Mouse (Mus musculus): Measurements from ENCODE around the gene Hsf4. TPM values are rescaled to one million over a fixed set of nuclear protein-coding genes. Genes with fewer than 3 reads are reported as not detected.

Hsf4 gene
- polyA plus RNA-seq, 1 experiment from 2014 or later, result not detected

- Histone ChIP-seq H3K27me3 (ENCODE audit: control insufficient read depth, insufficient read depth, low read length) (peaks cover 27% of the 10 kb centered on the region), H3K4me1 (ENCODE audit: control insufficient read depth, insufficient read depth, low read length) (peaks cover 8% of the 10 kb centered on the region), H3K36me3 (ENCODE audit: control insufficient read depth, insufficient read depth, low read length) (peaks cover 11% of the 10 kb centered on the region), H3K9me3 (ENCODE audit: control insufficient read depth, low read length) (no peaks in the 10 kb centered on the region), H3K9ac (ENCODE audit: low read length) (peak overlapping the region; percentile 68), H3K27ac (replicated peaks; ENCODE audit: low read depth, low read length) (no peak overlapping the region), H3K4me3 (ENCODE audit: low read depth, low read length) (peak overlapping the region; percentile 61), H3K4me2 (ENCODE audit: low read depth, severe bottlenecking) (peak overlapping the region; percentile 98)
- ATAC-seq (ENCODE audit: insufficient number of reproducible peaks, low FRiP score, low TSS enrichment, low read depth), result peak; percentile 79
- DNase-seq (ENCODE audit: low spot score), result peak; percentile 95
- whole genome bisulfite sequencing, result under 1% methylated on average over 67 of the region's 74 CpGs
Observed at GRCm38 (mm10) chr8:105254152-105254965, 15.2 kb upstream of the Hsf4 start.

DNA sequence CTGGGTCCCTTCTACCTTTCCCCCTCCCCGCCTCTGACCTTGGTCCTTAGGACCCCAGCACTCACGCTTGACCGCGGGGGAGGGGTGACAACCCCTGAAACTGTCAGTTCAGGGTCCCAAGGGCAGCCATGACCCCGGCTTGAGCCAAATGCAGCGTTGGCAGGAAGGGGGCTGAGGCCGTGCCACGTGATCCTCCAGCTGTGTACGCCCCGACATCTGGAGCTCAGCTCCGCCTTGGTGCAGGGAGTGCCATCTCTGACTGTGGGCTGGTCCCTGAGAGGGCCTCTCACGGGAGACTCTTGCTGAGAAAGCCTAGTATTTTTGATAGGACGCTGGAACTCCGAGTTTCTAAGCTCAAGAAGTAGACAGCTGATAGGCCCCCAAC is 14.6 kb upstream of the Hsf4 start, which contains the start of gene B3gnt9:
B3gnt9 (minus strand) TSS at position 188 of the 385 bp plus-strand sequence.
- peaks cover 11% of the 10 kb centered on the region for H3K36me3 ChIP-seq (ENCODE audit: control insufficient read depth, insufficient read depth, low read length)
- 2% methylated on average over 14 of the region's 14 CpGs for WGBS

DNA sequence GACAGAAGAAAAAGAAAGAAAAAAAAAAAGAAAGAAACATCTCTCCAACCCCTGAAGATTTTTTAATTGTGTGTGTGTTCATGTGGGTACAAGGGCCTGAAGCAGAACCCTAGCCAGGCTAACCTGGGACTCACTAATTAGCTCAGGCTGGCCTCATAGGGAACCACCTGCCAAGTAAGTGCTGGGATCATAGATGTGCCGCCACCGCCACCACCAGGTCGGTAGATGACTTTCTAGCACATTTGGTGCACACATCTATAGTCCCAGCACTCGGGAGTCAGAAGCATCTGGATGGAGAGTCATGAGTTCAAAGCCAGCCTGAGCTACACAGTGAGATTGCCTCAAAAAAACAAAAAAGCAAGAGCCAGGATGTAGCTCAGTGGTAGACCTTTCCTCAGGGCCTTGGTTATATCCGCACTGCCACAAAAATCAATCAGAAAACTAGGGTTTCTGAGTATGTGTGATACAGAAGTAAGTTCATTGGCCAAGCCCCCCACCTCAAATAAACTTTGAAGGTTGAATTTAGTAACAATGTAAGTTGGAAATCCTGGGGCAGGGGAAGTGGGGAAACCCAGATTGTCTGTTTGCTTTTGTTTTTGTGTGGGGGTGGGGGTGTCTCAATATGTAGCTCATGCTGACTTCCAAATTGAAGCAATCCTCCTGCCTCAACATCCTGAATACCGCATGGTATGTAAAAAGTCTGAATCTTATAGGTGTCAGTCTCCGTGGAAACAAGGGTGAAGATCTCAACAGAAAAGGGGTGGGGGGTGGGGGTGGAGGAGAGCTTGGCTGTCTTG is 12.1 kb upstream of the Hsf4 start:
- WGBS, result 68% methylated on average over 7 of the region's 7 CpGs
- H3K27ac ChIP-seq (replicated peaks; ENCODE audit: low read depth, low read length), result no peak overlapping the region
- H3K4me2 ChIP-seq (ENCODE audit: low read depth, severe bottlenecking), result no peak overlapping the region
- DNase-seq (ENCODE audit: low spot score), result no peak
- H3K9ac ChIP-seq (ENCODE audit: low read length), result no peak overlapping the region
- no peak overlapping the region for H3K4me3 ChIP-seq (ENCODE audit: low read depth, low read length)
- peaks cover 42% of the 10 kb centered on the region for H3K27me3 ChIP-seq (ENCODE audit: control insufficient read depth, insufficient read depth, low read length)
- no peaks in the 10 kb centered on the region for H3K36me3 ChIP-seq (ENCODE audit: control insufficient read depth, insufficient read depth, low read length)
- H3K9me3 ChIP-seq (ENCODE audit: control insufficient read depth, low read length), result no peaks in the 10 kb centered on the region
- H3K4me1 ChIP-seq (ENCODE audit: control insufficient read depth, insufficient read depth, low read length), result peaks cover 11% of the 10 kb centered on the region
- no peak for ATAC-seq (ENCODE audit: insufficient number of reproducible peaks, low FRiP score, low TSS enrichment, low read depth)

More for the DNA sequence above, 14.6 kb upstream of the Hsf4 start, which contains the start of gene B3gnt9:
- H3K9ac ChIP-seq (ENCODE audit: low read length), result peak within 1 kb of the TSS; percentile 68
- DNase-seq (ENCODE audit: low spot score) (peak; percentile 72), ATAC-seq (ENCODE audit: insufficient number of reproducible peaks, low FRiP score, low TSS enrichment, low read depth) (peak; percentile 52)
- H3K9me3 ChIP-seq (ENCODE audit: control insufficient read depth, low read length), result no peaks in the 10 kb centered on the region
- H3K27me3 ChIP-seq (ENCODE audit: control insufficient read depth, insufficient read depth, low read length), result peaks cover 33% of the 10 kb centered on the region
- peaks cover 11% of the 10 kb centered on the region for H3K4me1 ChIP-seq (ENCODE audit: control insufficient read depth, insufficient read depth, low read length)
- peak within 1 kb of the TSS; percentile 98 for H3K4me2 ChIP-seq (ENCODE audit: low read depth, severe bottlenecking)
- H3K27ac ChIP-seq (replicated peaks; ENCODE audit: low read depth, low read length), result no peak within 1 kb of the TSS
- peak within 1 kb of the TSS; percentile 61 for H3K4me3 ChIP-seq (ENCODE audit: low read depth, low read length)

DNA sequence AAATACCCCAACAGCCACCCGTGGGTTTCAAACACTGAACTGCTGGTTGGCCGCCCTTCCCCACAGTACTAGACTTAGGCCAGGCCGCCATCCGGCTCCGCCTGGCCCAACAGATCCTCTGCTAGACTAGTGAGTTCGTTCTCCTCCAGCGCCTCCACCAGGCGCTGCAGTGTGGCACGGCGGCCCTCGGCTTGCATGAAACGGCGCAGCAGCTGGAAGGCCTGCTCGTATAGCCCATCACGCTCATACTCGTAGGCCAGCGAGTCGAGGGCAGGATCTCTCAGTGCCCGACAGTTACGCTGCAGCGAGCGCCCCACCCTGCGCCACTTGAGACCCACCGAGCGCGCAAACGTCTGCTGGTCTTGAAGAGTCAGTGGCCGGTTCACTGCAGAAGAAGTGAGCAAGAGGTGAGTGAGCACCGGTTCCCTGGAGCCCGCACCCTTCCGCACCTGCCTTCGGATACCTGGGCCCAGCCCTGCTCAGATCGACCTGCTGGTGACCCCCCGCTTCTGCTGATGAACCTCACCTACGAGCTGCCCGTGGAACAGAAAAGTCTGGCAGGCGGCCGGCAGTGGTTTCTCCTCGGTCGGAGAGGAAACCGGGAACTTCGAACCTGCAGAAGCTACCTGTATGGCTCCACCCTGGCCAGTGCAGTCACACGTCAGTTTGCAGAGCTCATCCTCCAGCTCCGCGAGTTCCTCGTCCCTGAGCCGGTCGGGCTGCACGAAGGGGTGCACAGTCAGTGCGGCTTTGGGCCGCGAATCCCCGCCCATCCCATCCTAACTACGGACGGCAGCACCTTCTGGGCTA is 10.5 kb upstream of the Hsf4 start:
- Histone ChIP-seq H3K36me3 (ENCODE audit: control insufficient read depth, insufficient read depth, low read length) (no peaks in the 10 kb centered on the region), H3K27ac (replicated peaks; ENCODE audit: low read depth, low read length) (no peak overlapping the region), H3K9ac (ENCODE audit: low read length) (no peak overlapping the region), H3K4me2 (ENCODE audit: low read depth, severe bottlenecking) (peak overlapping the region; percentile 60), H3K4me1 (ENCODE audit: control insufficient read depth, insufficient read depth, low read length) (peaks cover 11% of the 10 kb centered on the region), H3K4me3 (ENCODE audit: low read depth, low read length) (peak overlapping the region; percentile 26), H3K9me3 (ENCODE audit: control insufficient read depth, low read length) (no peaks in the 10 kb centered on the region), H3K27me3 (ENCODE audit: control insufficient read depth, insufficient read depth, low read length) (peaks cover 52% of the 10 kb centered on the region)
- WGBS, result 3% methylated on average over 55 of the region's 55 CpGs
- peak; percentile 11; the same call in 1 of the 2 replicates for ATAC-seq (ENCODE audit: insufficient number of reproducible peaks, low FRiP score, low TSS enrichment, low read depth)
- DNase-seq (ENCODE audit: low spot score), result peak; percentile 68

GRCm38 (mm10) chr8:105259721-105260320 is 9.8 kb upstream of the Hsf4 start:
- peak; percentile 88 for DNase-seq (ENCODE audit: low spot score)
- WGBS, result 4% methylated on average over 30 of the region's 30 CpGs
- H3K27me3 ChIP-seq (ENCODE audit: control insufficient read depth, insufficient read depth, low read length), result peaks cover 55% of the 10 kb centered on the region
- ATAC-seq (ENCODE audit: insufficient number of reproducible peaks, low FRiP score, low TSS enrichment, low read depth), result peak; percentile 7; the same call in 1 of the 2 replicates
- H3K4me2 ChIP-seq (ENCODE audit: low read depth, severe bottlenecking), result peak overlapping the region; percentile 60
- peak overlapping the region; percentile 26 for H3K4me3 ChIP-seq (ENCODE audit: low read depth, low read length)
- peaks cover 12% of the 10 kb centered on the region for H3K4me1 ChIP-seq (ENCODE audit: control insufficient read depth, insufficient read depth, low read length)
- no peaks in the 10 kb centered on the region for H3K9me3 ChIP-seq (ENCODE audit: control insufficient read depth, low read length)
- H3K27ac ChIP-seq (replicated peaks; ENCODE audit: low read depth, low read length), result no peak overlapping the region
- no peak overlapping the region for H3K9ac ChIP-seq (ENCODE audit: low read length)
- no peaks in the 10 kb centered on the region for H3K36me3 ChIP-seq (ENCODE audit: control insufficient read depth, insufficient read depth, low read length)

DNA sequence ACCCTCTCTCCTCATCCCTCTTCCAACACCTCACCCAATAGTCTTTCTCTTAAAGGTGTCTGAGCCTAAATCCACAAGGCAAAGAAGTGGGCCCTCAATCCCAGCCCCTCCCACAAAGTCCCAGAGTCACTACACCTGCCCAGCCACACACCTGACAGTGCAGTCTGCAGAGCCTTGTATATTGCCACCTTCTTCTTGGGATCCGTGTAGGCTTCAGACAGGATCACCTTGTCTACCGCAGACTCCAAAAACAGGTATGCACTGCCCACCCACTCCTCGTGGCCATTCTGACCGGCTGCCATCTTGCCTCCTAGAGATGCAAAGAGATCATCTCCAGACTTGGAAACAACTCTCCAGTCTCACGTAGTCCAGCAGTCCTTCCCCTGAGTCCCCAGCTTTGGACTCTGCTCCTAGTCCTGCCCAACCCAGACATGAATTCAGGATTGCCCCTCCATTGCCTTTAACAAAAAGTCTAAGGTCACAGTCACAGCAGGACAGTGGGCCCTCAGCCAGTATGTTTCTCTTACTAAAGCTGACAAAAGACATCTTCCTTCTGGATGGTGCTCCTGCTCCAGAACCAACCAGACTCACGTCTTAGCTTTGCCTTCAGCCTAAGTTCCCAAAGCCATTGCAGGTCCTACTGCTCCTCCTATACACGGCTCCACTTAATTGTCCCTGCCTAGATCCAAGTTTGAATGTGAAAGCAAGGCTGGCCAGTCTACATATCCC is 9.1 kb upstream of the Hsf4 start:
- DNase-seq (ENCODE audit: low spot score) (no peak), ATAC-seq (ENCODE audit: insufficient number of reproducible peaks, low FRiP score, low TSS enrichment, low read depth) (no peak)
- Histone ChIP-seq H3K4me2 (ENCODE audit: low read depth, severe bottlenecking) (no peak overlapping the region), H3K27me3 (ENCODE audit: control insufficient read depth, insufficient read depth, low read length) (peaks cover 57% of the 10 kb centered on the region), H3K36me3 (ENCODE audit: control insufficient read depth, insufficient read depth, low read length) (no peaks in the 10 kb centered on the region), H3K4me3 (ENCODE audit: low read depth, low read length) (no peak overlapping the region), H3K9ac (ENCODE audit: low read length) (no peak overlapping the region), H3K27ac (replicated peaks; ENCODE audit: low read depth, low read length) (no peak overlapping the region), H3K9me3 (ENCODE audit: control insufficient read depth, low read length) (no peaks in the 10 kb centered on the region), H3K4me1 (ENCODE audit: control insufficient read depth, insufficient read depth, low read length) (peaks cover 13% of the 10 kb centered on the region; the same call in 1 of the 2 replicates)
- WGBS, result 60% methylated on average over 7 of the region's 7 CpGs

- ATAC-seq (ENCODE audit: insufficient number of reproducible peaks, low FRiP score, low TSS enrichment, low read depth) (no peak), DNase-seq (ENCODE audit: low spot score) (no peak)
- WGBS, result 85% methylated on average over 12 of the region's 12 CpGs
- peaks cover 55% of the 10 kb centered on the region for H3K27me3 ChIP-seq (ENCODE audit: control insufficient read depth, insufficient read depth, low read length)
- no peak overlapping the region for H3K27ac ChIP-seq (replicated peaks; ENCODE audit: low read depth, low read length)
- H3K9me3 ChIP-seq (ENCODE audit: control insufficient read depth, low read length), result peaks cover 3% of the 10 kb centered on the region; the same call in 1 of the 2 replicates
- H3K36me3 ChIP-seq (ENCODE audit: control insufficient read depth, insufficient read depth, low read length), result no peaks in the 10 kb centered on the region
- H3K9ac ChIP-seq (ENCODE audit: low read length), result no peak overlapping the region
- H3K4me3 ChIP-seq (ENCODE audit: low read depth, low read length), result no peak overlapping the region
- no peak overlapping the region for H3K4me2 ChIP-seq (ENCODE audit: low read depth, severe bottlenecking)
- H3K4me1 ChIP-seq (ENCODE audit: control insufficient read depth, insufficient read depth, low read length), result peaks cover 13% of the 10 kb centered on the region; the same call in 1 of the 2 replicates
Observed at GRCm38 (mm10) chr8:105261326-105261980, 8.1 kb upstream of the Hsf4 start.

Data from limb, embryonic 11.5 days (tissue).